Mouse (Mus musculus) CH12.LX (cell line): Measurements from ENCODE around the gene Itgb7. TPM values are rescaled to one million over a fixed set of nuclear protein-coding genes. Genes with fewer than 3 reads are reported as not detected.

Experiments used
- DNase-seq: peaks from one replicate; pipeline ENCODE4 v3.0.0-alpha.2; 2013; ENCODE audit errors: extremely low read depth
- H3K27ac ChIP-seq: 2 replicates; pipeline ENCODE4 v1.5.1; 2012; ENCODE audit warnings: low read depth, mild to moderate bottlenecking, control low read depth, moderate library complexity; ENCODE audit not compliant: insufficient read depth
- H3K27me3 ChIP-seq: replicated peaks from 2 replicates; pipeline ENCODE3; 2012; ENCODE audit warnings: inconsistent platforms
- H3K36me3 ChIP-seq, 2 experiments: replicated peaks in 1 of 2; 2 replicates each; pipeline versions ENCODE3 to v1.6.1; 2012; ENCODE audit warnings: inconsistent platforms in 1 of 2, low read length in 1 of 2, mild to moderate bottlenecking in 1 of 2, mixed read lengths in 1 of 2, moderate library complexity in 1 of 2; ENCODE audit not compliant: control insufficient read depth in 1 of 2, insufficient read depth in 1 of 2
- H3K4me1 ChIP-seq, 2 experiments: 2 replicates each; pipeline ENCODE4 v1.6.1; 2012; ENCODE audit warnings: inconsistent platforms in 1 of 2, moderate library complexity in 1 of 2; ENCODE audit not compliant: insufficient read depth in 2 of 2, control insufficient read depth in 1 of 2
- H3K4me2 ChIP-seq: 2 replicates; pipeline ENCODE4 v1.6.1; 2012; ENCODE audit warnings: low read depth, mild to moderate bottlenecking, control low read depth; ENCODE audit not compliant: poor library complexity, insufficient read depth, severe bottlenecking
- H3K4me3 ChIP-seq, 3 experiments: fragments of 150-350 bp in 1 of 3; sonication (generic) in 1 of 3; replicated peaks in 1 of 3; 2 replicates each; pipeline versions ENCODE3 to v1.5.1; 2011 to 2012; ENCODE audit warnings: low read depth in 2 of 3, low read length in 2 of 3, mild to moderate bottlenecking in 2 of 3, moderate library complexity in 2 of 3, control low read depth in 1 of 3, improper control_type of control experiment in 1 of 3, inconsistent platforms in 1 of 3, mixed read lengths in 1 of 3; ENCODE audit not compliant: poor library complexity in 1 of 3
- H3K79me2 ChIP-seq: replicated peaks from 2 replicates; pipeline ENCODE4 v1.6.1; 2012; ENCODE audit warnings: mild to moderate bottlenecking, moderate library complexity; ENCODE audit not compliant: control insufficient read depth, poor library complexity, insufficient read depth, severe bottlenecking; ENCODE audit errors: extremely low read depth
- H3K9ac ChIP-seq: 2 replicates; pipeline ENCODE4 v1.6.1; 2012; ENCODE audit warnings: low read depth, mild to moderate bottlenecking, control low read depth, moderate library complexity; ENCODE audit not compliant: insufficient read depth
- H3K9me3 ChIP-seq: replicated peaks from 2 replicates; pipeline ENCODE3; 2012; ENCODE audit warnings: low read length, inconsistent platforms, mixed read lengths
- BHLHE40 ChIP-seq: IDR thresholded peaks from 2 replicates; pipeline ENCODE4 v1.6.1; 2011; ENCODE audit warnings: mild to moderate bottlenecking, low read depth, low read length, improper control_type of control experiment
- CHD1 ChIP-seq: IDR thresholded peaks from 2 replicates; pipeline ENCODE4 v1.6.1; 2012; ENCODE audit warnings: low read depth, low read length, improper control_type of control experiment, inconsistent platforms
- CHD2 ChIP-seq: IDR thresholded peaks from 2 replicates; pipeline ENCODE4 v1.6.1; 2011; ENCODE audit warnings: low read length, improper control_type of control experiment
- E2F4 ChIP-seq: IDR thresholded peaks from 2 replicates; pipeline ENCODE4 v1.6.1; 2011; ENCODE audit warnings: low read depth, low read length, improper control_type of control experiment; ENCODE audit not compliant: insufficient replicate concordance
- ETS1 ChIP-seq: conservative IDR thresholded peaks from 2 replicates; pipeline ENCODE4 v1.6.1; 2012; ENCODE audit warnings: low read depth, mild to moderate bottlenecking, inconsistent platforms, low read length, improper control_type of control experiment, moderate library complexity
- HCFC1 ChIP-seq: IDR thresholded peaks from 2 replicates; pipeline ENCODE4 v1.6.1; 2012; ENCODE audit warnings: low read depth, mild to moderate bottlenecking, inconsistent platforms, low read length, improper control_type of control experiment
- MYC ChIP-seq: IDR thresholded peaks from 2 replicates; pipeline ENCODE4 v1.6.1; 2011; ENCODE audit warnings: low read depth, mild to moderate bottlenecking, improper control_type of control experiment, low read length
- NELFE ChIP-seq: IDR thresholded peaks from 2 replicates; pipeline ENCODE4 v1.6.1; 2011; ENCODE audit warnings: low read depth, low read length, improper control_type of control experiment
- NRF1 ChIP-seq: IDR thresholded peaks from 2 replicates; pipeline ENCODE4 v1.6.1; 2014; ENCODE audit warnings: low read depth, mild to moderate bottlenecking, inconsistent platforms, low read length, improper control_type of control experiment, moderate library complexity
- POLR2A ChIP-seq: IDR thresholded peaks from 2 replicates; pipeline ENCODE4 v1.6.1; 2011; ENCODE audit warnings: low read depth, mild to moderate bottlenecking, improper control_type of control experiment, low read length
- POLR2AphosphoS2 ChIP-seq: IDR thresholded peaks from 2 replicates; pipeline ENCODE4 v1.6.1; 2011; ENCODE audit warnings: low read depth, low read length, improper control_type of control experiment
- SIN3A ChIP-seq: IDR thresholded peaks from 2 replicates; pipeline ENCODE4 v1.6.1; 2012; ENCODE audit warnings: low read length, improper control_type of control experiment, inconsistent platforms
- TCF12 ChIP-seq: IDR thresholded peaks from 2 replicates; pipeline ENCODE4 v1.6.1; 2014; ENCODE audit warnings: low read depth, mild to moderate bottlenecking, inconsistent platforms, low read length, improper control_type of control experiment
- UBTF ChIP-seq: IDR thresholded peaks from 2 replicates; pipeline ENCODE4 v1.6.1; 2012; ENCODE audit warnings: low read depth, mild to moderate bottlenecking, inconsistent platforms, low read length, improper control_type of control experiment, moderate library complexity
- USF1 ChIP-seq: IDR thresholded peaks from 2 replicates; pipeline ENCODE4 v1.6.1; 2014; ENCODE audit warnings: low read depth, mild to moderate bottlenecking, inconsistent platforms, low read length, improper control_type of control experiment
- ZC3H11A ChIP-seq: IDR thresholded peaks from 2 replicates; pipeline ENCODE4 v1.6.1; 2012; ENCODE audit warnings: low read depth, mild to moderate bottlenecking, inconsistent platforms, low read length, improper control_type of control experiment
- ZMIZ1 ChIP-seq: IDR thresholded peaks from 2 replicates; pipeline ENCODE4 v1.6.1; 2012; ENCODE audit warnings: low read depth, mild to moderate bottlenecking, inconsistent platforms, low read length, improper control_type of control experiment
- ZNF384 ChIP-seq: IDR thresholded peaks from 2 replicates; pipeline ENCODE4 v1.6.1; 2012; ENCODE audit warnings: low read depth, low read length, improper control_type of control experiment, inconsistent platforms
- dilution Hi-C: fragments of 300-500 bp; cut with MboI; formaldehyde crosslinking; loops from 2 replicates; pipeline ENCODE4 v1.14.3; 2020; ENCODE audit warnings: low sequenced_read_pairs; ENCODE audit not compliant: extremely low pct_unique_long_range_greater_than_20kb, extremely low pct_ligation_motif_present
- in situ Hi-C: fragments of 300-500 bp; cut with MboI; formaldehyde crosslinking; loops from 3 replicates; pipeline ENCODE4 v1.14.3; 2019; ENCODE audit warnings: low sequenced_read_pairs, low pct_ligation_motif_present, low pct_unique_long_range_greater_than_20kb, mixed read lengths
- polyA plus RNA-seq: library from polyadenylated mRNA; unstranded; fragments of >175 nt; gene quantifications from 2 replicates; pipeline ENCODE4 v1.2.1, GENCODE M21; 2012; ENCODE audit warnings: low read depth; ENCODE audit not compliant: insufficient read length
- total RNA-seq, 2 experiments: library from RNA; depleted of rRNA; stranded (reverse); fragments of 300-350 nt in 1 of 2; fragments of >200 nt in 1 of 2; gene quantifications; 2 replicates each; pipeline ENCODE4 v1.2.3; 2012 to 2014

Itgb7 gene
- total and polyA plus RNA-seq, 3 experiments, result 1.8 to 17.7 (median 2.8) TPM

DNA sequence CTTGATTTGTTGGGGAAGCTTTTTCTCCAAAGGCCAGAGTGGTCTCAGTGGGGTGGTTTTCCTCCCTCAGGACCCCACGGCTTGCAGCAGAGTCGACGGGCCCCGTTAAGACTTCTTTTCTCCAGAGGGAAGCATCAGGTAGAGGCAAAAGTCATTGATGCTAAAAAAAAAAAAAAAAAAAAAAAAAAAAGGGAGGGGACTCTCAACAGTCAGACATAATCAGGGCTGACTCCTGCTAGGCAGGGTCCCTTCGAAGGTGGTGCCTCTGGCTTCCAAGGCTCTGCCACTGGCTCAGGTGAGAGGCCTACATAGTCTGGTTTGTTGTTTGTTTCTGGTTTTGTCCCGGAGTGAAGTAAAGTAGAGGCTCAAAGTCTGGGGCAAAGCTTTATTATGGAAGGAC, 16.1 kb downstream of the Itgb7 start:
- no peak for TF ChIP-seq POLR2A
- no peak for TF ChIP-seq MYC
- TF ChIP-seq CHD1, result no peak
- no peak for TF ChIP-seq TCF12
- no peak for TF ChIP-seq BHLHE40
- no peak for TF ChIP-seq ZMIZ1
- no peak for TF ChIP-seq NRF1
- TF ChIP-seq SIN3A, result no peak
- TF ChIP-seq HCFC1, result no peak
- TF ChIP-seq POLR2AphosphoS2, result no peak
- TF ChIP-seq ZNF384, result no peak
- TF ChIP-seq UBTF, result no peak
- TF ChIP-seq CHD2, result no peak
- TF ChIP-seq E2F4, result no peak
- no peak for TF ChIP-seq ETS1
- TF ChIP-seq NELFE, result no peak
- no peak for TF ChIP-seq ZC3H11A
- TF ChIP-seq USF1, result no peak
- TF ChIP-seq, all 38 proteins: peak for 0
- no peaks in the 10 kb centered on the region for H3K27me3 ChIP-seq
- peaks cover 5 to 26% of the 10 kb centered on the region in 2 experiments; a peak in 3 of 4 replicates for H3K4me1 ChIP-seq
- H3K79me2 ChIP-seq, result no peaks in the 10 kb centered on the region
- in situ Hi-C loops (no loop called here), dilution Hi-C loops (no loop called here)
- H3K27ac ChIP-seq, result no peak overlapping the region
- H3K9ac ChIP-seq, result no peak overlapping the region
- H3K36me3 ChIP-seq, result peaks cover 48 to 65% of the 10 kb centered on the region in 2 experiments
- H3K4me3 ChIP-seq, result no peak overlapping the region
- H3K4me2 ChIP-seq, result no peak overlapping the region
- DNase-seq, result no peak
- no peaks in the 10 kb centered on the region for H3K9me3 ChIP-seq

DNA sequence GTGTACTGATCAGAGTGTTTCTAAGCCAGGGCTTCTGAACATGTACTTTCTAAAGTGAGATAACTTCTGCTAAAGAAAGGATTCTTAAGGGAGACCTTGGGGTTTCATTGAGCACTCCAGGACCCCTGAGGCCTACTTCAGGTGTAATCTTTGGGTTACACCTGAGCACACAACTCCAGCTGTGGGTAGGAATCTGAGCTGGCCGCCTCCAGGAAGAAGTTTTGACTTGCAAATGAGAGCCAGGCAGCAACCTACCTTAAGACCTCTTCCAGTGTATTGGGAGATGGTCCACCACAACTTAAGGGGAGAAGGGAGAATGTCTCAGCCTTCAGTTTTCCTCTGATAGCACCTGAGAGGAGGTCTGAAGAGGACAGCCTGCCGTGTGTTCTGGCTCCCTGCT, 17.6 kb downstream of the Itgb7 start:
- dilution Hi-C loops (no loop called here), in situ Hi-C loops (no loop called here)
- no peak overlapping the region for H3K4me3 ChIP-seq
- H3K36me3 ChIP-seq, result peaks cover 61 to 76% of the 10 kb centered on the region in 2 experiments
- no peaks in the 10 kb centered on the region for H3K27me3 ChIP-seq
- TF ChIP-seq ZMIZ1, result no peak
- no peak for TF ChIP-seq POLR2A
- TF ChIP-seq CHD1, result no peak
- no peaks in the 10 kb centered on the region for H3K9me3 ChIP-seq
- DNase-seq, result no peak
- H3K79me2 ChIP-seq, result no peaks in the 10 kb centered on the region
- no peak overlapping the region for H3K9ac ChIP-seq
- H3K4me2 ChIP-seq, result no peak overlapping the region
- H3K4me1 ChIP-seq, result peaks cover 6 to 37% of the 10 kb centered on the region in 2 experiments
- no peak overlapping the region for H3K27ac ChIP-seq
